Mouse (Mus musculus) CH12.LX (cell line): ENCODE results near the gene Emg1. TPM values are rescaled to one million over a fixed set of nuclear protein-coding genes. Genes with fewer than 3 reads are reported as not detected.
A peak's percentile ranks its signal among the peaks of the same experiment; 100 is the strongest.

Experiments
- DNase-seq: peaks from one replicate; pipeline ENCODE4 v3.0.0-alpha.2; 2013; ENCODE audit errors: extremely low read depth
- H3K27ac ChIP-seq: 2 replicates; pipeline ENCODE4 v1.5.1; 2012; ENCODE audit warnings: low read depth, mild to moderate bottlenecking, control low read depth, moderate library complexity; ENCODE audit not compliant: insufficient read depth
- H3K27me3 ChIP-seq: replicated peaks from 2 replicates; pipeline ENCODE3; 2012; ENCODE audit warnings: inconsistent platforms
- H3K36me3 ChIP-seq, 2 experiments: replicated peaks in 1 of 2; 2 replicates each; pipeline versions ENCODE3 to v1.6.1; 2012; ENCODE audit warnings: inconsistent platforms in 1 of 2, low read length in 1 of 2, mild to moderate bottlenecking in 1 of 2, mixed read lengths in 1 of 2, moderate library complexity in 1 of 2; ENCODE audit not compliant: control insufficient read depth in 1 of 2, insufficient read depth in 1 of 2
- H3K4me1 ChIP-seq, 2 experiments: 2 replicates each; pipeline ENCODE4 v1.6.1; 2012; ENCODE audit warnings: inconsistent platforms in 1 of 2, moderate library complexity in 1 of 2; ENCODE audit not compliant: insufficient read depth in 2 of 2, control insufficient read depth in 1 of 2
- H3K4me2 ChIP-seq: 2 replicates; pipeline ENCODE4 v1.6.1; 2012; ENCODE audit warnings: low read depth, mild to moderate bottlenecking, control low read depth; ENCODE audit not compliant: poor library complexity, insufficient read depth, severe bottlenecking
- H3K4me3 ChIP-seq, 3 experiments: fragments of 150-350 bp in 1 of 3; sonication (generic) in 1 of 3; replicated peaks in 1 of 3; 2 replicates each; pipeline versions ENCODE3 to v1.5.1; 2011 to 2012; ENCODE audit warnings: low read depth in 2 of 3, low read length in 2 of 3, mild to moderate bottlenecking in 2 of 3, moderate library complexity in 2 of 3, control low read depth in 1 of 3, improper control_type of control experiment in 1 of 3, inconsistent platforms in 1 of 3, mixed read lengths in 1 of 3; ENCODE audit not compliant: poor library complexity in 1 of 3
- H3K79me2 ChIP-seq: replicated peaks from 2 replicates; pipeline ENCODE4 v1.6.1; 2012; ENCODE audit warnings: mild to moderate bottlenecking, moderate library complexity; ENCODE audit not compliant: control insufficient read depth, poor library complexity, insufficient read depth, severe bottlenecking; ENCODE audit errors: extremely low read depth
- H3K9ac ChIP-seq: 2 replicates; pipeline ENCODE4 v1.6.1; 2012; ENCODE audit warnings: low read depth, mild to moderate bottlenecking, control low read depth, moderate library complexity; ENCODE audit not compliant: insufficient read depth
- H3K9me3 ChIP-seq: replicated peaks from 2 replicates; pipeline ENCODE3; 2012; ENCODE audit warnings: low read length, inconsistent platforms, mixed read lengths
- BHLHE40 ChIP-seq: IDR thresholded peaks from 2 replicates; pipeline ENCODE4 v1.6.1; 2011; ENCODE audit warnings: mild to moderate bottlenecking, low read depth, low read length, improper control_type of control experiment
- CHD1 ChIP-seq: IDR thresholded peaks from 2 replicates; pipeline ENCODE4 v1.6.1; 2012; ENCODE audit warnings: low read depth, low read length, improper control_type of control experiment, inconsistent platforms
- CHD2 ChIP-seq: IDR thresholded peaks from 2 replicates; pipeline ENCODE4 v1.6.1; 2011; ENCODE audit warnings: low read length, improper control_type of control experiment
- CTCF ChIP-seq, 2 experiments: IDR thresholded peaks in 1 of 2; conservative IDR thresholded peaks in 1 of 2; 2 replicates each; pipeline ENCODE4 v1.5.1; 2011 to 2012; ENCODE audit warnings: low read depth in 2 of 2, low read length in 2 of 2, improper control_type of control experiment in 1 of 2, inconsistent platforms in 1 of 2, mild to moderate bottlenecking in 1 of 2, moderate library complexity in 1 of 2
- E2F4 ChIP-seq: IDR thresholded peaks from 2 replicates; pipeline ENCODE4 v1.6.1; 2011; ENCODE audit warnings: low read depth, low read length, improper control_type of control experiment; ENCODE audit not compliant: insufficient replicate concordance
- ELF1 ChIP-seq: IDR thresholded peaks from 2 replicates; pipeline ENCODE4 v1.6.1; 2014; ENCODE audit warnings: low read depth, mild to moderate bottlenecking, inconsistent platforms, low read length, improper control_type of control experiment
- EP300 ChIP-seq: IDR thresholded peaks from 2 replicates; pipeline ENCODE4 v1.6.1; 2011; ENCODE audit warnings: low read length, improper control_type of control experiment
- ETS1 ChIP-seq: conservative IDR thresholded peaks from 2 replicates; pipeline ENCODE4 v1.6.1; 2012; ENCODE audit warnings: low read depth, mild to moderate bottlenecking, inconsistent platforms, low read length, improper control_type of control experiment, moderate library complexity
- GABPA ChIP-seq: IDR thresholded peaks from 2 replicates; pipeline ENCODE4 v1.6.1; 2012; ENCODE audit warnings: low read depth, low read length, improper control_type of control experiment, inconsistent platforms; ENCODE audit not compliant: insufficient replicate concordance
- HCFC1 ChIP-seq: IDR thresholded peaks from 2 replicates; pipeline ENCODE4 v1.6.1; 2012; ENCODE audit warnings: low read depth, mild to moderate bottlenecking, inconsistent platforms, low read length, improper control_type of control experiment
- IRF4 ChIP-seq: IDR thresholded peaks from 2 replicates; pipeline ENCODE4 v1.6.1; 2014; ENCODE audit warnings: low read depth, mild to moderate bottlenecking, inconsistent platforms, low read length, improper control_type of control experiment
- MAFK ChIP-seq: IDR thresholded peaks from 2 replicates; pipeline ENCODE4 v1.6.1; 2011; ENCODE audit warnings: low read length, improper control_type of control experiment; ENCODE audit not compliant: insufficient replicate concordance
- MAX ChIP-seq: IDR thresholded peaks from 2 replicates; pipeline ENCODE4 v1.6.1; 2011; ENCODE audit warnings: low read length, improper control_type of control experiment
- MAZ ChIP-seq: IDR thresholded peaks from 2 replicates; pipeline ENCODE4 v1.6.1; 2012; ENCODE audit warnings: low read depth, mild to moderate bottlenecking, inconsistent platforms, low read length, improper control_type of control experiment, moderate library complexity
- MEF2A ChIP-seq: IDR thresholded peaks from 2 replicates; pipeline ENCODE4 v1.6.1; 2014; ENCODE audit warnings: low read depth, mild to moderate bottlenecking, inconsistent platforms, low read length, improper control_type of control experiment, borderline replicate concordance
- MYC ChIP-seq: IDR thresholded peaks from 2 replicates; pipeline ENCODE4 v1.6.1; 2011; ENCODE audit warnings: low read depth, mild to moderate bottlenecking, improper control_type of control experiment, low read length
- NELFE ChIP-seq: IDR thresholded peaks from 2 replicates; pipeline ENCODE4 v1.6.1; 2011; ENCODE audit warnings: low read depth, low read length, improper control_type of control experiment
- POLR2A ChIP-seq: IDR thresholded peaks from 2 replicates; pipeline ENCODE4 v1.6.1; 2011; ENCODE audit warnings: low read depth, mild to moderate bottlenecking, improper control_type of control experiment, low read length
- RAD21 ChIP-seq: IDR thresholded peaks from 2 replicates; pipeline ENCODE4 v1.6.1; 2011; ENCODE audit warnings: low read depth, mild to moderate bottlenecking, low read length, improper control_type of control experiment, moderate library complexity
- RCOR1 ChIP-seq: conservative IDR thresholded peaks from 2 replicates; pipeline ENCODE4 v1.6.1; 2012; ENCODE audit warnings: low read depth, mild to moderate bottlenecking, inconsistent platforms, low read length, improper control_type of control experiment
- SMC3 ChIP-seq: IDR thresholded peaks from 2 replicates; pipeline ENCODE4 v1.6.1; 2011; ENCODE audit warnings: low read depth, low read length, improper control_type of control experiment
- TBP ChIP-seq: conservative IDR thresholded peaks from 2 replicates; pipeline ENCODE4 v1.6.1; 2011; ENCODE audit warnings: low read depth, low read length, improper control_type of control experiment
- TCF12 ChIP-seq: IDR thresholded peaks from 2 replicates; pipeline ENCODE4 v1.6.1; 2014; ENCODE audit warnings: low read depth, mild to moderate bottlenecking, inconsistent platforms, low read length, improper control_type of control experiment
- USF1 ChIP-seq: IDR thresholded peaks from 2 replicates; pipeline ENCODE4 v1.6.1; 2014; ENCODE audit warnings: low read depth, mild to moderate bottlenecking, inconsistent platforms, low read length, improper control_type of control experiment
- ZC3H11A ChIP-seq: IDR thresholded peaks from 2 replicates; pipeline ENCODE4 v1.6.1; 2012; ENCODE audit warnings: low read depth, mild to moderate bottlenecking, inconsistent platforms, low read length, improper control_type of control experiment
- ZKSCAN1 ChIP-seq: IDR thresholded peaks from 2 replicates; pipeline ENCODE4 v1.6.1; 2012; ENCODE audit warnings: low read depth, inconsistent platforms, low read length, improper control_type of control experiment, borderline replicate concordance
- ZMIZ1 ChIP-seq: IDR thresholded peaks from 2 replicates; pipeline ENCODE4 v1.6.1; 2012; ENCODE audit warnings: low read depth, mild to moderate bottlenecking, inconsistent platforms, low read length, improper control_type of control experiment
- ZNF384 ChIP-seq: IDR thresholded peaks from 2 replicates; pipeline ENCODE4 v1.6.1; 2012; ENCODE audit warnings: low read depth, low read length, improper control_type of control experiment, inconsistent platforms
- dilution Hi-C: fragments of 300-500 bp; cut with MboI; formaldehyde crosslinking; loops from 2 replicates; pipeline ENCODE4 v1.14.3; 2020; ENCODE audit warnings: low sequenced_read_pairs; ENCODE audit not compliant: extremely low pct_unique_long_range_greater_than_20kb, extremely low pct_ligation_motif_present
- in situ Hi-C: fragments of 300-500 bp; cut with MboI; formaldehyde crosslinking; loops from 3 replicates; pipeline ENCODE4 v1.14.3; 2019; ENCODE audit warnings: low sequenced_read_pairs, low pct_ligation_motif_present, low pct_unique_long_range_greater_than_20kb, mixed read lengths
- polyA plus RNA-seq: library from polyadenylated mRNA; unstranded; fragments of >175 nt; gene quantifications from 2 replicates; pipeline ENCODE4 v1.2.1, GENCODE M21; 2012; ENCODE audit warnings: low read depth; ENCODE audit not compliant: insufficient read length
- total RNA-seq, 2 experiments: library from RNA; depleted of rRNA; stranded (reverse); fragments of 300-350 nt in 1 of 2; fragments of >200 nt in 1 of 2; gene quantifications; 2 replicates each; pipeline ENCODE4 v1.2.3; 2012 to 2014

The Emg1 gene
- total and polyA plus RNA-seq, 3 experiments: 301 to 481 (median 352) TPM

GRCm38 (mm10) chr6:124740211-124740887 lies 28.4 kb upstream of the Emg1 start (continued):
- no peak; the same call in 1 of the 2 replicates for TF ChIP-seq ETS1
- TF ChIP-seq CHD1: peak; percentile 66
- peak; percentile 99 for TF ChIP-seq MAZ
- no peak for TF ChIP-seq E2F4

DNA sequence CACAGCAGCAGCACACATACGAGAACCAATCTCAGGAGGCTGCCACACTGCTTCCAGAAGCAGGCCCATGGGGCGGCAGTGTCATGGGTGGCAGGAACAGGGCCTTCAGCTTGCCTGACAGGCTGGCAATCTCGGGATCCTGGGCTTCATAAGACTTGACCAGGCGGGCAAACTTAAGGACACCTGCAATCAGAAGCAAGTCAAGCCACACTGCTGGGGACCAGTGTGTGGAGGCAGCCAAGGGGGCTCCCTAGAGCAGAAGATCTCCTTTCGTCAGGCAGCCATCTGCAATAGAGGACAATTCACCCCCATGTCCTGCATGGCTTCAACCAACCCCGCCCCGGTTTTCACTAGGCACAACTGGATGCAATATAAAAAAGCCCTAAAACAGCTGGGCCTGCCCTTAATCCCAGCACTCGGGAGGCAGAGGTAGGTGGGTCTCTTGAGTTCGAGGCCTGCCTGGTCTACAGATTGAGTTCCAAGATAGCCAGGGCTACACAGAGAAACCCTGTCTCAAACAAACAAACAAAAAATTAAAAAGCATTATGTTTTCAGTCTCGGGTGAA lies 27.3 kb upstream of the Emg1 start:
- dilution Hi-C loops (no loop called here), in situ Hi-C loops (no loop called here)
- Histone ChIP-seq H3K27ac (peak overlapping the region; percentile 68), H3K4me3 (peak overlapping the region in 2 of 3 experiments; percentile 29 to 36), H3K36me3 (peaks cover 14 to 17% of the 10 kb centered on the region in 2 experiments), H3K4me2 (peak overlapping the region; percentile 68), H3K4me1 (peaks cover 29 to 82% of the 10 kb centered on the region in 2 experiments), H3K79me2 (no peaks in the 10 kb centered on the region), H3K27me3 (no peaks in the 10 kb centered on the region), H3K9me3 (no peaks in the 10 kb centered on the region), H3K9ac (peak overlapping the region; percentile 58)
- no peak for DNase-seq
- TF ChIP-seq ZMIZ1: no peak
- TF ChIP-seq CHD2: no peak

GRCm38 (mm10) chr6:124738511-124739023 lies 26.6 kb upstream of the Emg1 start, which contains the start of gene Ptpn6:
Gene Ptpn6, minus strand, starts transcription at chr6:124738714.
- Histone ChIP-seq H3K9me3 (no peaks in the 10 kb centered on the region), H3K36me3 (peaks cover 9 to 11% of the 10 kb centered on the region in 2 experiments), H3K79me2 (no peaks in the 10 kb centered on the region), H3K9ac (peak within 1 kb of the TSS; percentile 58), H3K4me1 (peaks cover 33 to 83% of the 10 kb centered on the region in 2 experiments), H3K4me3 (peak within 1 kb of the TSS; percentile 36 to 48 (median 39)), H3K27me3 (no peaks in the 10 kb centered on the region), H3K4me2 (peak within 1 kb of the TSS; percentile 68), H3K27ac (peak within 1 kb of the TSS; percentile 68)
- dilution Hi-C loops (no loop called here), in situ Hi-C loops (no loop called here)
- peak; percentile 85 for DNase-seq
- TF ChIP-seq ZMIZ1 (no peak), MEF2A (0 out of 2 replicates have a peak, but pooled peaks have one; percentile 24), ZKSCAN1 (no peak), POLR2A (peak; percentile 62; the same call in 1 of the 2 replicates), ELF1 (peak; percentile 43), ZC3H11A (no peak), CTCF (conservative IDR thresholded peaks at IDR 0.05 in 1 of 2, IDR thresholded peaks at IDR 0.05 in 1 of 2; ENCODE audit: low read depth in 2 of 2, low read length in 2 of 2) (no peak), TCF12 (peak; percentile 43; the same call in 1 of the 2 replicates), ETS1 (no peak; the same call in 1 of the 2 replicates), GABPA (no peak), MAFK (no peak), RAD21 (no peak), MAX (no peak), EP300 (no peak), IRF4 (no peak), NELFE (no peak), BHLHE40 (0 out of 2 replicates have a peak, but pooled peaks have one; percentile 17), ZNF384 (no peak), TBP (no peak), RCOR1 (no peak), SMC3 (peak; percentile 39), MYC (no peak), E2F4 (no peak), USF1 (no peak), HCFC1 (peak; percentile 54)
